Mouse (Mus musculus) frontal cortex, adult 2 months (tissue): ENCODE measurements around the gene Fscn1. TPM values are rescaled to one million over a fixed set of nuclear protein-coding genes. Genes with fewer than 3 reads are reported as not detected.

ENCODE experiments used
- DNase-seq, 2 experiments: peaks; one replicate each; pipeline ENCODE4 v3.0.0; 2022; ENCODE audit warnings: low spot score in 1 of 2; ENCODE audit errors: extremely low spot score in 1 of 2
- polyA plus RNA-seq: library from polyadenylated mRNA; depleted of rRNA; stranded (reverse); fragments of >200 nt; gene quantifications from 2 replicates; pipeline ENCODE4 v1.2.3, GENCODE M21; 2012

Fscn1 gene
- polyA plus RNA-seq, 1 experiment = 304 TPM

- no peak for DNase-seq
Observed at GRCm38 (mm10) chr5:142932731-142933130, 27.4 kb upstream of the Fscn1 start.

- peak; percentile 73 to 86 for DNase-seq
Observed at GRCm38 (mm10) chr5:142935642-142936335, 24.4 kb upstream of the Fscn1 start.

- peak in 1 of 2 experiments; percentile 92 for DNase-seq
Observed at GRCm38 (mm10) chr5:142936336-142936719, 23.8 kb upstream of the Fscn1 start.

- peak in 1 of 2 experiments; percentile 63 for DNase-seq
Observed at GRCm38 (mm10) chr5:142937956-142938727, 22.0 kb upstream of the Fscn1 start.

- DNase-seq = no peak
Observed at GRCm38 (mm10) chr5:142940393-142940792, 19.8 kb upstream of the Fscn1 start.

GRCm38 (mm10) chr5:142944979-142945682, 15.0 kb upstream of the Fscn1 start:
- DNase-seq = no peak

GRCm38 (mm10) chr5:142947460-142947859, 12.7 kb upstream of the Fscn1 start:
- no peak for DNase-seq

- no peak for DNase-seq
Observed at GRCm38 (mm10) chr5:142949580-142949979, 10.6 kb upstream of the Fscn1 start.

- DNase-seq = no peak
Observed at GRCm38 (mm10) chr5:142950405-142950804, 9.7 kb upstream of the Fscn1 start.

- DNase-seq = no peak
Observed at GRCm38 (mm10) chr5:142953641-142954040, 6.5 kb upstream of the Fscn1 start.

- no peak for DNase-seq
Observed at GRCm38 (mm10) chr5:142956956-142957703, 3.0 kb upstream of the Fscn1 start.

GRCm38 (mm10) chr5:142958464-142958863, 1.7 kb upstream of the Fscn1 start:
- no peak for DNase-seq

- no peak for DNase-seq
Observed at GRCm38 (mm10) chr5:142959156-142959555, 987 bp upstream of the Fscn1 start.

- DNase-seq = no peak
Observed at GRCm38 (mm10) chr5:142960775-142961271, 680 bp downstream of the Fscn1 start.

GRCm38 (mm10) chr5:142961398-142961880, 1.3 kb downstream of the Fscn1 start:
- peak in 1 of 2 experiments; percentile 46 for DNase-seq

GRCm38 (mm10) chr5:142961881-142962443, 1.8 kb downstream of the Fscn1 start:
- DNase-seq = peak in 1 of 2 experiments; percentile 47

- DNase-seq = no peak
Observed at GRCm38 (mm10) chr5:142962444-142962961, 2.4 kb downstream of the Fscn1 start.

GRCm38 (mm10) chr5:142963003-142963704, 3.0 kb downstream of the Fscn1 start:
- DNase-seq = peak in 1 of 2 experiments; percentile 84
